Mouse (Mus musculus): ENCODE data around the gene Dnajc28.

DNA sequence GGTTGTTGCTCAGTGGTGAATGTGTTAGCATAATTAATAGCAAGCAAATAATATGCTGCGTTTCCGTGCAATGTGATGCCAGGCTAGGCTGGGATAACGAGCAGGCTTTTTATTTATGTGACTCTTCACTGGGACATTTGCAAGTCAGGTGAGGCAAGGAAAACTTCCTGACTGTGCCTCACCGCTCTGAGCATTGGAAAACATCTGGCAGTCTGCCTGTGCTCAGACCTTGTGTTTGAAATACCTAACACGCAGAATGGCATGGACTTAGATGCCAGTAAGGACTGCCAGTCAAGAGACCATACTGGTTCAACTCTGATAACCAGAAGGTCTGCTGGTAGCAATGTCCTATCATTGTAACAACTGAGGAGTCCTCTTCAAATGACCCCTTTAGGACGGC is 13.7 kb downstream of the Dnajc28 start:
- no peak for TF ChIP-seq POLR2A (IDR thresholded peaks at IDR 0.05; ENCODE audit: low read depth, low read length)
- TF ChIP-seq CTCF (IDR thresholded peaks at IDR 0.05; ENCODE audit: extremely low read depth, insufficient read depth, insufficient read length, insufficient replicate concordance) = no peak

Measured in spleen, adult 2 months (tissue).